Mouse (Mus musculus) heart, embryonic 13.5 days (tissue): ENCODE data around the gene Iqce. TPM values are rescaled to one million over a fixed set of nuclear protein-coding genes. Genes with fewer than 3 reads are reported as not detected.
"Not testable (repeated sequence)": the region's sequence is repeated elsewhere in the genome, so short reads cannot be mapped to it uniquely, and the experiment has no call there.

ENCODE experiments used
- ATAC-seq: fragments of 200-750 bp; cut with Nextera tagmentation; 2 replicates; pipeline ENCODE4 v1.8.0; 2017; ENCODE audit warnings: moderate TSS enrichment; ENCODE audit not compliant: insufficient number of reproducible peaks, low FRiP score, low TSS enrichment; ENCODE audit errors: extremely low read depth
- H3K27ac ChIP-seq: fragments of 300-500 bp; sonication (generic); replicated peaks from 2 replicates; pipeline ENCODE4 v1.5.1; 2015; ENCODE audit warnings: moderate library complexity, mild to moderate bottlenecking, inconsistent platforms
- H3K27me3 ChIP-seq: fragments of 300-500 bp; sonication (generic); replicated peaks from 2 replicates; pipeline ENCODE4 v1.6.1; 2015; ENCODE audit warnings: mild to moderate bottlenecking, inconsistent platforms
- H3K36me3 ChIP-seq: fragments of 300-500 bp; sonication (generic); 2 replicates; pipeline ENCODE4 v1.6.1; 2015; ENCODE audit warnings: mild to moderate bottlenecking, inconsistent platforms
- H3K4me1 ChIP-seq: fragments of 300-500 bp; sonication (generic); 2 replicates; pipeline ENCODE4 v1.6.1; 2015; ENCODE audit warnings: inconsistent platforms
- H3K4me2 ChIP-seq: fragments of 300-500 bp; sonication (generic); 2 replicates; pipeline ENCODE4 v1.6.1; 2015; ENCODE audit warnings: inconsistent platforms, mild to moderate bottlenecking, moderate library complexity
- H3K4me3 ChIP-seq: fragments of 300-500 bp; sonication (generic); 2 replicates; pipeline ENCODE4 v1.5.1; 2015; ENCODE audit warnings: moderate library complexity, mild to moderate bottlenecking, inconsistent platforms
- H3K9ac ChIP-seq: fragments of 300-500 bp; sonication (generic); 2 replicates; pipeline ENCODE4 v1.6.1; 2015; ENCODE audit warnings: inconsistent platforms, mild to moderate bottlenecking, moderate library complexity
- H3K9me3 ChIP-seq: fragments of 300-500 bp; sonication (generic); 2 replicates; pipeline ENCODE4 v1.6.1; 2016; ENCODE audit warnings: inconsistent platforms
- WGBS: fragments of 180-500 bp; shearing (Covaris S2); methylation state at CpG from one replicate; pipeline ENCODE4 v1.1.7; 2015; ENCODE audit warnings: mixed read lengths; 5-methylcytosine and 5-hydroxymethylcytosine counted together
- polyA plus RNA-seq: library from polyadenylated mRNA; unstranded; fragments of >200 nt; fragmentation: Nextera tagmentation; extraction: Ambion mirVana; gene quantifications from 2 replicates; pipeline ENCODE4 v1.2.1, GENCODE M21; 2015

The Iqce gene
- polyA plus RNA-seq, 1 experiment from 2014 or later = 10.3 TPM

DNA sequence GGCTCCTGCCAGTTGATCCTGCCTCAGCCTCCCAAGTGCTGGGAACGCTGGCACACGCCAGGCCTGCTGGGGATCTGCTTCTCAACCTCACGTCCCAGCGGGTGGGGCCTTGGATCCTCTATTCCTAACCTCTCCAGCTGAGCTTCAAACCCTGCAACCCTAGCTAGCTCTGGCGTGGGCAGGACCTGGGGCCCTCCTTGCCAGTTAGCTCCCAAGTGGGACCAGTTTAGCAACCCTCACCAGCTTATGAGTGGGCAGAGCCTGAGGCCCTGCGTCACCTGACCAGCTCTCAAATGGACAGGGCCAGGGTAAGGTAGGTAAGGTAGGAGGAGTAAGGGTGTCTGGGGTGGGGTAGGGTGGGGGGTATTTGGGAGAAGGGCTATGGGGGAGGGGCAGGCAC, 22.1 kb downstream of the Iqce start:
- H3K4me1 ChIP-seq = no peaks in the 10 kb centered on the region
- no peak; the same call in 1 of the 2 replicates for ATAC-seq
- WGBS = 86% methylated on average over 6 of the region's 6 CpGs
- H3K27ac ChIP-seq = no peak overlapping the region
- H3K4me2 ChIP-seq = no peak overlapping the region
- no peak overlapping the region for H3K4me3 ChIP-seq
- H3K36me3 ChIP-seq = peaks cover 52% of the 10 kb centered on the region
- no peaks in the 10 kb centered on the region for H3K9me3 ChIP-seq
- H3K27me3 ChIP-seq = no peaks in the 10 kb centered on the region
- H3K9ac ChIP-seq = no peak overlapping the region

DNA sequence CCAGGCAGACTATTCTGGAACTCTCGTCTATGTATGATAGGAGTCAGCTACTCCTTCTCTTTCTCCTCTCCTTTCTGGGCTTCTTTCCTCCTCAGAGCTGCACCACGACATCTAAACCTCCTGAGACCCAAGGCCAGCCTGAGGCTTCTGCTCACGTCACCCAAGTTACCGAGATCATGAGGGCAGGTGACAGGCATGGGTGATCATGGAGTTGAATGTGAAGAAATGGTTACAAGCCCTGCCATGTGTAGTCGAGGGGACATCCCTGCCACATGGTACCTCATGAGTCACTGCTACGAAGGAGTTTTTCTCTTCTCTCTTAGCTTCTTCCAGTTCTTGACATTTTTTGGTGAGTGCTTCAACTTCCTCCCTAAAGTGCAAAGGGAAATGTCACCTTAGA, 25.0 kb downstream of the Iqce start:
- Histone ChIP-seq H3K27ac (no peak overlapping the region), H3K9me3 (no peaks in the 10 kb centered on the region), H3K36me3 (peaks cover 65% of the 10 kb centered on the region), H3K4me2 (no peak overlapping the region), H3K27me3 (no peaks in the 10 kb centered on the region), H3K9ac (no peak overlapping the region), H3K4me3 (no peak overlapping the region), H3K4me1 (peaks cover under 1% of the 10 kb centered on the region; the same call in 1 of the 2 replicates)
- 72% methylated on average over 6 of the region's 6 CpGs for WGBS
- no peak for ATAC-seq

DNA sequence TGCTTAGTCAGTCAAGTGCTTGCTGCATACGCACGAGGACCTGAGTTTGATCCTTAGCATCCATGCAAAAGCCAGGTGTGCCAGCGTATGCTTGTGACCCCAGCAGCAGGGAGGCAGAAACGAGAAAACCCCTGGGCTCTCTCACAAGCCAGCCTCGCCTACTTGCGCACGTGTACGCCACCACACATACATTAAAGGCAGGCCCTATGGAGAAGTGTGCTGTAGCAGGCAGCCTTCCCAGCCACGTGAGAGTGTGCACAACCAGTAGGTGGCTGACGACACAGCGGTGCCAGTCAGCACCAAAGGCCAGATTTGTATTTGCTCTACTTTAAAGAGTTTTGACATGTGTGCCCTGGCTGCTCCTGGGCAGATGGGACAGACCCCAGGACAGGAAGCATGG, 26.5 kb downstream of the Iqce start:
- no peak overlapping the region for H3K4me2 ChIP-seq
- no peak overlapping the region for H3K27ac ChIP-seq
- H3K27me3 ChIP-seq = no peaks in the 10 kb centered on the region
- ATAC-seq = no peak
- no peak overlapping the region for H3K9ac ChIP-seq
- H3K4me3 ChIP-seq = no peak overlapping the region
- peaks cover 67% of the 10 kb centered on the region for H3K36me3 ChIP-seq
- H3K9me3 ChIP-seq = no peaks in the 10 kb centered on the region
- H3K4me1 ChIP-seq = peaks cover 6% of the 10 kb centered on the region; the same call in 1 of the 2 replicates
- WGBS = 88% methylated on average over 11 of the region's 11 CpGs

DNA sequence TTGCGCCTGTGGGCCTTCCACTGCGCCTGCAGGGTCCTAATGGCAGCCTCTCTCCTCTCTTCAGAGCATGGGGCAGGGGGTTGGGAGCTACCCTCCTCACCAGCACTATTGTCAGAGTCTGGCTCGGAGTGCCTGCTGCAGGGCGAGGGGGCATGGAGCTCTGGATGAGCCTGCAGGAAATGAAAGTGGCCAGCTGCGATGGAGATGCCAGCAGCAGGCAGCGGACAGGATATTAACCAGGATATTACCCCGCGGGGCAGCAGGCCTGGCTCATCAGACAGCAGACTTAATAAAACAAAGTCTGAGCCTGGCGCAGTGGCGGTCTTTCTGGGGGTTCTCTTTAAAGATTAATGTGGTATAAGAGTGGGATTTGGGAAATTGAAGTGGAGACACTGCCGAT, 27.1 kb downstream of the Iqce start:
- WGBS = 81% methylated on average over 11 of the region's 11 CpGs
- H3K9me3 ChIP-seq = no peaks in the 10 kb centered on the region
- H3K27ac ChIP-seq = no peak overlapping the region
- no peak overlapping the region for H3K9ac ChIP-seq
- no peak overlapping the region for H3K4me3 ChIP-seq
- peaks cover 6% of the 10 kb centered on the region; the same call in 1 of the 2 replicates for H3K4me1 ChIP-seq
- ATAC-seq = no peak
- peaks cover 72% of the 10 kb centered on the region for H3K36me3 ChIP-seq
- no peak overlapping the region for H3K4me2 ChIP-seq
- H3K27me3 ChIP-seq = no peaks in the 10 kb centered on the region

DNA sequence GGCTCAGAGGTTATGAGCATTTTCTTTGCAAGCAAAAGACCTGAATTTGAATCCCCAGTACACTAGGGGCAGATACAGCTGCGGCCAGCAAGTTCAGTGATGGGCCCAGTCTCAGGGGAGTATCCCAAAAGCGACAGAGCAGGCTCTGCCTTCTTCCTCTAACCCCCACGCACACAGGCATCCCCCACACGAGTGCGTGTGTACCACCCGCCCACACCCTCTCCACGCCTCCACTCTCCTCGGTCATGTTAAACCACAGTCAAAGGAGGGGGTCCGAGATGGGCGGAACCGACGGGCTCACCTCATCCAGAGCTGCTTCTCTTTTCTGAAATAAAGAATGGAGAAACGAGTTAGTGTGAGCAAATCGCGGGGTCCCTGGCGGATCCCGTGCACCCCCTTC, 28.1 kb downstream of the Iqce start:
- WGBS = 73% methylated on average over 17 of the region's 17 CpGs
- Histone ChIP-seq H3K4me1 (peaks cover 6% of the 10 kb centered on the region; the same call in 1 of the 2 replicates), H3K4me3 (no peak overlapping the region), H3K27me3 (no peaks in the 10 kb centered on the region), H3K27ac (no peak overlapping the region), H3K36me3 (peaks cover 77% of the 10 kb centered on the region), H3K9ac (no peak overlapping the region), H3K9me3 (peaks cover 3% of the 10 kb centered on the region), H3K4me2 (no peak overlapping the region)
- ATAC-seq = no peak

DNA sequence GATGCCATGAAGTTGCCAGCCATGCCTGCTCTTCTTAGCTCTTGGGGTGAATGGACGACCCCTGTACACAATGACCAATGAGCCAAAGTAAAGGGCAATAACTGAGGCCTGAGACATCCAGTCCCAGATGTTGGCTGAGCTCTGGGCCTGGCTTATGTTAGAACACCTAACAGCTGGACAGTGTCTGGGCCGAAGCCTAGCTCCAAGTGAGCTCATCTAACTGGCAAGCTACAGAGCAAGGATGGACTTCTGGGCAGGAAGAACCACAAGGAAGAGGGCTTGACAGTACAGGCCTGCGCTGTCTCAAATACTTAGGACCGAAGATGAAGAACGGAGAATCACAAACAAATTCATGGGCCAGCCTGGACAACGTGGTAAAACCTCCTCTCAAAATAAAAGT, 29.6 kb downstream of the Iqce start:
- WGBS = 87% methylated on average over 6 of the region's 6 CpGs
- H3K4me1 ChIP-seq, H3K27ac ChIP-seq, H3K9me3 ChIP-seq, H3K9ac ChIP-seq, H3K4me2 ChIP-seq, H3K4me3 ChIP-seq, ATAC-seq, H3K27me3 ChIP-seq: not testable (repeated sequence)
- H3K36me3 ChIP-seq = peaks cover 78% of the 10 kb centered on the region

DNA sequence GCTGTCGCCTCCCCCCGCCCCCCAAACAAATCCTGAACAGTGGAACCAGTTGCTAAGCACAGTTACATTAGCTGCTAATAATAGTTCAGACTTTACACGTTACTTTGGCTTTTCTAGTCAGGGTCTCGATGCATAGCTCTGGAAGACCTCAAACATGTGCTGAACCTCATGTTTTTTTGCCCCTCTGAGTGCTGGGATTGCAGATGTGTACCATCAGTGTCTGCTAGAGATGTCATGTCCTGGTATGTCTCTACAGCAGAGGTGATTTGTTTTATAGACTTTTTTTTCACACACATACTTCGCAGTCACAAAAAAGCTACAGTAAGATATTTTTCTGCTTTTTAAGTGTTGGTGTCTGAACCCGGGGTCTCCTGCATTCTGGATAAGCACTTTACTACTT, 30.1 kb downstream of the Iqce start:
- peak overlapping the region; percentile 47; the same call in 1 of the 2 replicates for H3K9ac ChIP-seq
- H3K4me2 ChIP-seq = no peak overlapping the region
- H3K4me3 ChIP-seq = no peak overlapping the region
- peaks cover 6% of the 10 kb centered on the region; the same call in 1 of the 2 replicates for H3K4me1 ChIP-seq
- peaks cover 74% of the 10 kb centered on the region for H3K36me3 ChIP-seq
- H3K27me3 ChIP-seq = no peaks in the 10 kb centered on the region
- H3K27ac ChIP-seq = no peak overlapping the region
- 60% methylated on average over 6 of the region's 6 CpGs for WGBS
- H3K9me3 ChIP-seq = peaks cover 9% of the 10 kb centered on the region
- no peak for ATAC-seq

DNA sequence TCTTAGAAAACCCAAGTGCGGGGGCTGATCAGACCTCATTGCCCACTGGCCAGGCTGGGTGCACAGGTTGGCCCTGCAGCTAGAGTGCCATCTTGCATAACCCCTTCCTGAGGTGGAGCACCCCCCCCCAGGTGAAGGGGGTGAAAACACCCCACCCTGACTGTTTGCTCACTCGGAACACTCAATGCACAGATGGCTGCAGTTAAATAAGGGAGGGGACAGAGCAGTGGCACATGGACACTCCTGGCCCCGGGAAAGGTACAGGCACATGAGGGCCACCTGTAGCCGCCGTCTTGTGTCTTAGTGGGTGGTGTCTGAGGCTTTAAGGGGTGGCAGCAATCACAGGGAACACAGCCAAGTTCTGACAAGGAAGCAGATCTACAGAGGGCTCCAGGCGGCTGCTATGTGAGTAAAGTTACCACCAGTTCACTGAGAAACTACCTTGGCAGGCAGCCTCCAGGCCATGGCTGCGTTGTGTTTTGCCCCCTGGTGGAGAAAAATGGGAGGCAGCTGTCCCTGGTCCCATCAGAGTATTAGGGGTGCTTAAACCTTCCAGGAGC, 38.5 kb downstream of the Iqce start:
- Histone ChIP-seq H3K4me2 (no peak overlapping the region), H3K27ac (no peak overlapping the region), H3K9me3 (peaks cover 2% of the 10 kb centered on the region), H3K9ac (no peak overlapping the region), H3K36me3 (peaks cover 17% of the 10 kb centered on the region), H3K27me3 (peaks cover 7% of the 10 kb centered on the region), H3K4me1 (peaks cover 37% of the 10 kb centered on the region), H3K4me3 (no peak overlapping the region)
- 0 out of 2 replicates have a peak, but pooled peaks have one; percentile 23 for ATAC-seq
- WGBS = 47% methylated on average over 7 of the region's 7 CpGs

DNA sequence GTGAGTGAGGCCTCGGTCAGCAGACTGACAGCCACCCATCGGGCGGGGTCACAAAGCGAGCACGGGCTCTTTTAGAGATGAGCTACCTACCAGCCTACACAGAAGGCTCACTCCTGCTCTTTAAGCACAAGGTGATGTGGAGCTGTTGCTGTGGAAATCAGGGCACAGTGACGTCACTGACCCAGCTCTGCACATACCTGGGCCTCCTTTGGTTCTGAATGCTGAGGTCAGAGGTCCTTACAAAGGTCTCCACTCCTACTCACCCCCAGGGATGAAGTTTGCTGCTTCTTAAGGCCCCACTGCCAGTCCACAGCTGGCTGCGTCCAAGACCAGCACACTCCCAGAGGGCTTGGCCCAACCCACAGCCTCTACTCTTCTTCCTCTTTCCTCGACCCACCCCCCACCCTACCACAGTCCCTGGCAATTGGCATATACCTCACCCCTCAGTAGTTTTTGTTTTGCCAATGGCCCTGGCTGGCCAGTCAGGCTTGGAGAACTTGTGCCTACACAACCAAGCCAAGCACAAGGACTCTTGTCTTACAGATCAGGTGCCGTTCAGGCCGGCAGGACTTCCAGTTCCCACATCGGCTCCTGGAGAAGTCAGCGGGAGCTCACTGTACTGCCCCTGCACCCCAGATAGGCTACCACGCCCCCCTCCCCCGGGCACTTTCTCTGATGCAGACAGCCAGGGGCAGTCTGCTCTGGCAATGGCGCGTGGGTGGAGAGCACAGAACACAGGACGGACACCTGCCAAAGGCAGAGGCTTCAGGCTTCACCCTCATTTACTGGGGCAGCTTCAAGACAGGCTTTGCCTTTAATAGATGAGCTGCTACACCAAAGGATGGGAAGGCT, 39.2 kb downstream of the Iqce start:
- no peak for ATAC-seq
- Histone ChIP-seq H3K36me3 (peaks cover 10% of the 10 kb centered on the region), H3K27ac (peak overlapping the region; percentile 73; the same call in 1 of the 2 replicates), H3K4me1 (peaks cover 37% of the 10 kb centered on the region), H3K27me3 (peaks cover 7% of the 10 kb centered on the region), H3K9me3 (no peaks in the 10 kb centered on the region), H3K4me2 (no peak overlapping the region), H3K4me3 (no peak overlapping the region), H3K9ac (peak overlapping the region; percentile 66)
- 62% methylated on average over 17 of the region's 17 CpGs for WGBS

DNA sequence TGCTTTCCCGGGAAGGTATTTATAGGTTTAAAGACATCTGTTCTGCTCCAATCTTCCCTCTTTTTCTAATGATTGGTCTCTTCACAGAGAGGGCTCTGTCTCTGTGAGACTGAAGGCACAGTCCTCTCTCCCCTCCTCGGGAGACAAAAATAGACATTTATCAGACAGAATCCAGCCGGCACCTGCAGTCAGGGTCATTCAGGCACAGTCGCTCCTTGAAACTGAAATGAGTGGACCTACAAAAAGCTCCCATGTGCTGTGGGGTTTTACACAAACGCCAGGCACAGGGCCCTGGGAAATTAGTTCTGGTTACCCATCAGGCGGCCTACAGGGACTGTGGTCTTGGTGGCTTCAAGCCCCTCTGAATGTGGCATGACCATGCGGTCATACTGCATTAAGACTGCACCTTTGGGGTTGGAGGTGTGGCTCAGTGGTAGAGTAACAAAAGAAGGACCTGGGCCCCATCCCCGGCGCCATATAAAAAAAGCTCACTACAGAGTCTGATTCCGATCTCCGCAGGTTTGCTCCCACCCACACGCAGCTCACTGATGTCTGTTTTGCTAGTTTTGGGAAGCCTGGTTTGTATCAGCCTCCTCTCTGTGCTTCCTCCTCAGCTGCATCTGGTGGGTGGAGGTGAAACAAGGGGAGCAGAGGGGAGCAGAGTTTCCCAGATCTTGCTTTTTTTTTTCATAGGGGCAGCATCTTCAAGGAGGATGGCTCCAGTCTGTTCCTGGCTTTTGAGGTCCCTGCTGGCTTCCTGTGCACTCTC, 40.1 kb downstream of the Iqce start:
- 34% methylated on average over 12 of the region's 12 CpGs for WGBS
- H3K27ac ChIP-seq = peak overlapping the region; percentile 73
- peak overlapping the region; percentile 53 for H3K4me2 ChIP-seq
- H3K9me3 ChIP-seq = no peaks in the 10 kb centered on the region
- peak overlapping the region; percentile 66 for H3K9ac ChIP-seq
- H3K4me3 ChIP-seq = no peak overlapping the region
- peaks cover 7% of the 10 kb centered on the region for H3K27me3 ChIP-seq
- H3K4me1 ChIP-seq = peaks cover 37% of the 10 kb centered on the region
- ATAC-seq = no peak
- peaks cover 7% of the 10 kb centered on the region for H3K36me3 ChIP-seq

DNA sequence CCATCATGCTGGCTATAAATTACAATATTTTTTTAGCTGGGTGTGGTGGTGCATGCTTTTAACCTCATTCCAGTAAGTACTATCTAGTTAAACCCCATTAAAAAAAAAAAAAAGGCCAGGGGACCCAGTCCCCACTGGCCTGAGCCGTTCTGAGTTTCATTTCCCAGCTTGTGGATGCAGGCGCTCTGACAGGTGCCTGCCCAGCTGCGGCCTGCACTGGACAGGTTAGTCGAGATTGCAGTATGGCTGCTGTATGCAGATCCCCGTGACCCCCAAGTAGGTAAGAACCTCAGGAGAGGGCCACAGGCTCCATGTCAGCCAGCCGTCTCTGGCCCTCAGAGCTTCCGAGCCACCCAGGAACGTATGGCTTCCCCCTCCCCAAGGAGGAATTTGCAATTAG, 40.8 kb downstream of the Iqce start:
- H3K4me1 ChIP-seq = peaks cover 37% of the 10 kb centered on the region
- H3K4me2 ChIP-seq = peak overlapping the region; percentile 53
- H3K36me3 ChIP-seq = peaks cover 7% of the 10 kb centered on the region
- no peaks in the 10 kb centered on the region for H3K9me3 ChIP-seq
- H3K9ac ChIP-seq = peak overlapping the region; percentile 66
- no peak overlapping the region for H3K4me3 ChIP-seq
- peaks cover 7% of the 10 kb centered on the region for H3K27me3 ChIP-seq
- 43% methylated on average over 8 of the region's 8 CpGs for WGBS
- H3K27ac ChIP-seq = peak overlapping the region; percentile 73
- no peak for ATAC-seq
